Mouse (Mus musculus): ENCODE data around the gene Comp.

GRCm38 (mm10) chr8:70331526-70331925, 41.8 kb upstream of the Comp start:
- TF ChIP-seq POLR2A (IDR thresholded peaks at IDR 0.05; ENCODE audit: low read depth, low read length) (no peak), CTCF (IDR thresholded peaks at IDR 0.05; ENCODE audit: borderline replicate concordance, insufficient read depth, low read length) (no peak)
